Mouse (Mus musculus) thymus, adult 2 months (tissue): ENCODE data around the gene Epn1.

Experiments used
- CTCF ChIP-seq: fragments of 200-500 bp; IDR thresholded peaks from 2 replicates; pipeline ENCODE4 v1.5.1; 2012; ENCODE audit warnings: mild to moderate bottlenecking, control low read depth, low read length, moderate library complexity, borderline replicate concordance; ENCODE audit not compliant: control insufficient read depth, poor library complexity, insufficient read depth; ENCODE audit errors: extremely low read depth
- POLR2A ChIP-seq: fragments of 200-500 bp; IDR thresholded peaks from 2 replicates; pipeline ENCODE4 v1.6.1; 2012; ENCODE audit warnings: mild to moderate bottlenecking, low read length, control low read depth, moderate library complexity; ENCODE audit not compliant: control insufficient read depth, poor library complexity, insufficient read depth; ENCODE audit errors: extremely low read depth

GRCm38 (mm10) chr7:5037026-5037425, 43.0 kb upstream of the Epn1 start:
- TF ChIP-seq POLR2A (no peak), CTCF (no peak)
